Mouse (Mus musculus): ENCODE results near the gene Mindy3. TPM values are rescaled to one million over a fixed set of nuclear protein-coding genes. Genes with fewer than 3 reads are reported as not detected.

The Mindy3 gene
- polyA plus RNA-seq, 1 experiment from 2014 or later: 15.3 TPM

GRCm38 (mm10) chr2:12371401-12371800, 47.9 kb downstream of the Mindy3 start:
- Histone ChIP-seq H3K9me3 (replicated peaks) (no peaks in the 10 kb centered on the region), H3K9ac (no peak overlapping the region), H3K27ac (replicated peaks) (peak overlapping the region; percentile 29; the same call in 1 of the 2 replicates), H3K4me3 (replicated peaks) (no peak overlapping the region), H3K27me3 (no peaks in the 10 kb centered on the region), H3K4me1 (replicated peaks) (peaks cover 62% of the 10 kb centered on the region), H3K36me3 (replicated peaks) (0 out of 2 replicates have a peak, but pooled peaks cover 7% of the 10 kb centered on the region), H3K4me2 (no peak overlapping the region)
- 89% methylated on average over 4 of the region's 4 CpGs for WGBS (ENCODE audit: insufficient replicate concordance)
- ATAC-seq (ENCODE audit: insufficient read depth): no peak

GRCm38 (mm10) chr2:12368451-12368850, 50.8 kb downstream of the Mindy3 start:
- peaks cover 7% of the 10 kb centered on the region for H3K36me3 ChIP-seq (replicated peaks)
- peak overlapping the region; percentile 38 for H3K27ac ChIP-seq (replicated peaks)
- H3K27me3 ChIP-seq: no peaks in the 10 kb centered on the region
- peak overlapping the region; percentile 21; the same call in 1 of the 2 replicates for H3K4me2 ChIP-seq
- H3K4me3 ChIP-seq (replicated peaks): no peak overlapping the region
- WGBS (ENCODE audit: insufficient replicate concordance): 13% methylated on average over 2 of the region's 2 CpGs
- H3K9me3 ChIP-seq (replicated peaks): no peaks in the 10 kb centered on the region
- ATAC-seq (ENCODE audit: insufficient read depth): peak; percentile 77
- H3K9ac ChIP-seq: no peak overlapping the region
- H3K4me1 ChIP-seq (replicated peaks): peaks cover 45% of the 10 kb centered on the region

GRCm38 (mm10) chr2:12368016-12368415, 51.3 kb downstream of the Mindy3 start:
- H3K27me3 ChIP-seq: no peaks in the 10 kb centered on the region
- H3K36me3 ChIP-seq (replicated peaks): peaks cover 10% of the 10 kb centered on the region
- peak; percentile 43 for ATAC-seq (ENCODE audit: insufficient read depth)
- WGBS (ENCODE audit: insufficient replicate concordance): 20% methylated on average over 1 of the region's 1 CpGs
- H3K27ac ChIP-seq (replicated peaks): no peak overlapping the region
- no peak overlapping the region for H3K4me2 ChIP-seq
- H3K4me3 ChIP-seq (replicated peaks): no peak overlapping the region
- no peak overlapping the region for H3K9ac ChIP-seq
- no peaks in the 10 kb centered on the region for H3K9me3 ChIP-seq (replicated peaks)
- peaks cover 43% of the 10 kb centered on the region for H3K4me1 ChIP-seq (replicated peaks)

- Histone ChIP-seq H3K4me3 (replicated peaks) (no peak overlapping the region), H3K36me3 (replicated peaks) (peaks cover 39% of the 10 kb centered on the region), H3K4me1 (replicated peaks) (no peaks in the 10 kb centered on the region), H3K9me3 (replicated peaks) (no peaks in the 10 kb centered on the region), H3K9ac (no peak overlapping the region), H3K27ac (replicated peaks) (no peak overlapping the region), H3K27me3 (no peaks in the 10 kb centered on the region), H3K4me2 (no peak overlapping the region)
- 70% methylated on average over 1 of the region's 1 CpGs for WGBS (ENCODE audit: insufficient replicate concordance)
- no peak for ATAC-seq (ENCODE audit: insufficient read depth)
Observed at GRCm38 (mm10) chr2:12361310-12361709, 58.0 kb downstream of the Mindy3 start.

GRCm38 (mm10) chr2:12354837-12355236, 64.4 kb downstream of the Mindy3 start:
- no peaks in the 10 kb centered on the region for H3K27me3 ChIP-seq
- H3K27ac ChIP-seq (replicated peaks): no peak overlapping the region
- no peaks in the 10 kb centered on the region for H3K9me3 ChIP-seq (replicated peaks)
- peaks cover 49% of the 10 kb centered on the region for H3K36me3 ChIP-seq (replicated peaks)
- H3K9ac ChIP-seq: no peak overlapping the region
- H3K4me3 ChIP-seq (replicated peaks): no peak overlapping the region
- H3K4me2 ChIP-seq: no peak overlapping the region
- H3K4me1 ChIP-seq (replicated peaks): no peaks in the 10 kb centered on the region
- WGBS (ENCODE audit: insufficient replicate concordance): 80% methylated on average over 5 of the region's 5 CpGs
- no peak for ATAC-seq (ENCODE audit: insufficient read depth)

- no peak overlapping the region for H3K4me3 ChIP-seq (replicated peaks)
- WGBS (ENCODE audit: insufficient replicate concordance): 56% methylated on average over 2 of the region's 2 CpGs
- no peak for ATAC-seq (ENCODE audit: insufficient read depth)
- no peaks in the 10 kb centered on the region for H3K27me3 ChIP-seq
- no peaks in the 10 kb centered on the region for H3K4me1 ChIP-seq (replicated peaks)
- H3K27ac ChIP-seq (replicated peaks): no peak overlapping the region
- H3K9me3 ChIP-seq (replicated peaks): no peaks in the 10 kb centered on the region
- no peak overlapping the region for H3K4me2 ChIP-seq
- peaks cover 36% of the 10 kb centered on the region for H3K36me3 ChIP-seq (replicated peaks)
- H3K9ac ChIP-seq: no peak overlapping the region
Observed at GRCm38 (mm10) chr2:12348914-12349313, 70.4 kb downstream of the Mindy3 start.

GRCm38 (mm10) chr2:12331962-12332361, 87.3 kb downstream of the Mindy3 start:
- Histone ChIP-seq H3K36me3 (replicated peaks) (no peaks in the 10 kb centered on the region), H3K9me3 (replicated peaks) (no peaks in the 10 kb centered on the region), H3K27ac (replicated peaks) (no peak overlapping the region), H3K9ac (no peak overlapping the region), H3K4me2 (no peak overlapping the region), H3K4me3 (replicated peaks) (no peak overlapping the region), H3K27me3 (no peaks in the 10 kb centered on the region), H3K4me1 (replicated peaks) (peaks cover 4% of the 10 kb centered on the region; the same call in 1 of the 2 replicates)
- 57% methylated on average over 2 of the region's 2 CpGs for WGBS (ENCODE audit: insufficient replicate concordance)
- no peak for ATAC-seq (ENCODE audit: insufficient read depth)

- Histone ChIP-seq H3K27ac (replicated peaks) (no peak overlapping the region), H3K4me1 (replicated peaks) (peaks cover 6% of the 10 kb centered on the region; the same call in 1 of the 2 replicates), H3K4me2 (no peak overlapping the region), H3K4me3 (replicated peaks) (no peak overlapping the region), H3K27me3 (0 out of 2 replicates have a peak, but pooled peaks cover 3% of the 10 kb centered on the region), H3K9ac (no peak overlapping the region), H3K36me3 (replicated peaks) (no peaks in the 10 kb centered on the region), H3K9me3 (replicated peaks) (no peaks in the 10 kb centered on the region)
- WGBS (ENCODE audit: insufficient replicate concordance): 65% methylated on average over 2 of the region's 2 CpGs
- no peak for ATAC-seq (ENCODE audit: insufficient read depth)
Observed at GRCm38 (mm10) chr2:12329620-12330019, 89.7 kb downstream of the Mindy3 start.

GRCm38 (mm10) chr2:12329068-12329407, 90.2 kb downstream of the Mindy3 start:
- Histone ChIP-seq H3K9me3 (replicated peaks) (no peaks in the 10 kb centered on the region), H3K27ac (replicated peaks) (no peak overlapping the region), H3K27me3 (0 out of 2 replicates have a peak, but pooled peaks cover 3% of the 10 kb centered on the region), H3K36me3 (replicated peaks) (no peaks in the 10 kb centered on the region), H3K4me2 (no peak overlapping the region), H3K4me1 (replicated peaks) (peaks cover 6% of the 10 kb centered on the region; the same call in 1 of the 2 replicates), H3K4me3 (replicated peaks) (no peak overlapping the region), H3K9ac (no peak overlapping the region)
- ATAC-seq (ENCODE audit: insufficient read depth): no peak
- 43% methylated on average over 5 of the region's 5 CpGs for WGBS (ENCODE audit: insufficient replicate concordance)

GRCm38 (mm10) chr2:12328355-12329067, 90.8 kb downstream of the Mindy3 start:
- ATAC-seq (ENCODE audit: insufficient read depth): no peak
- H3K27ac ChIP-seq (replicated peaks): no peak overlapping the region
- no peak overlapping the region for H3K4me3 ChIP-seq (replicated peaks)
- H3K36me3 ChIP-seq (replicated peaks): no peaks in the 10 kb centered on the region
- H3K9me3 ChIP-seq (replicated peaks): no peaks in the 10 kb centered on the region
- no peak overlapping the region for H3K9ac ChIP-seq
- WGBS (ENCODE audit: insufficient replicate concordance): 51% methylated on average over 8 of the region's 8 CpGs
- 0 out of 2 replicates have a peak, but pooled peaks cover 3% of the 10 kb centered on the region for H3K27me3 ChIP-seq
- H3K4me2 ChIP-seq: no peak overlapping the region; the same call in 1 of the 2 replicates
- peaks cover 6% of the 10 kb centered on the region; the same call in 1 of the 2 replicates for H3K4me1 ChIP-seq (replicated peaks)

- Histone ChIP-seq H3K4me3 (replicated peaks) (peak overlapping the region; percentile 47), H3K36me3 (replicated peaks) (no peaks in the 10 kb centered on the region), H3K27me3 (0 out of 2 replicates have a peak, but pooled peaks cover 3% of the 10 kb centered on the region), H3K27ac (replicated peaks) (no peak overlapping the region), H3K4me1 (replicated peaks) (peaks cover 6% of the 10 kb centered on the region; the same call in 1 of the 2 replicates), H3K4me2 (peak overlapping the region; percentile 69), H3K9ac (no peak overlapping the region; the same call in 1 of the 2 replicates), H3K9me3 (replicated peaks) (no peaks in the 10 kb centered on the region)
- no peak; the same call in 1 of the 2 replicates for ATAC-seq (ENCODE audit: insufficient read depth)
- 38% methylated on average over 11 of the region's 11 CpGs for WGBS (ENCODE audit: insufficient replicate concordance)
Observed at GRCm38 (mm10) chr2:12327691-12328354, 91.4 kb downstream of the Mindy3 start.
